Mouse (Mus musculus) cerebellum, adult 9-11 months (tissue): ENCODE measurements around the gene Smarce1.
"Not testable (repeated sequence)": the region's sequence is repeated elsewhere in the genome, so short reads cannot be mapped to it uniquely, and the experiment has no call there.

Experiments used
- DNase-seq: peaks from one replicate; pipeline ENCODE4 v3.0.0; 2022

Gene Smarce1

GRCm38 (mm10) chr11:99230261-99231048 is at the start of gene Smarce1:
Gene Smarce1, minus strand, starts transcription at chr11:99231017.
- peak; percentile 74 for DNase-seq

DNA sequence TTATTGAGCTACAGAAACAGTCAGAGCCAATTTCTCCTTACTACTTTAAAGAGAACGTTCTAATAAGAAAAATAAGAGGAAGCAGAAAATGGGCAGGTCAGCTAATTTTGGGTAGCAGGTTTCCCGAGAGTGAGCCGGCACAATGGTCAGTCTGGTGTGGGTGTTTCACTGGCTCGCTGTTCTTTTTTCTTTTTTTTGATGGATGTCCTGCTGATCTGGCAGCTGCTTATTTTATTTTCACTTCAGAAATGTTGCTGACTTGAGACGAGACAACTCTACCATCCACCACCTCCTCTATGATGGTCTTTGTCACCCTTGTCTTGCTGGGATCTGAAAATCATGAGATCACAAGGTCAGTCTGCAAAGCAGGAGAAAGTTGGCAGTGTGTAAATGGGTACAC is 49.2 kb upstream of the Smarce1 start:
- peak; percentile 69 for DNase-seq

DNA sequence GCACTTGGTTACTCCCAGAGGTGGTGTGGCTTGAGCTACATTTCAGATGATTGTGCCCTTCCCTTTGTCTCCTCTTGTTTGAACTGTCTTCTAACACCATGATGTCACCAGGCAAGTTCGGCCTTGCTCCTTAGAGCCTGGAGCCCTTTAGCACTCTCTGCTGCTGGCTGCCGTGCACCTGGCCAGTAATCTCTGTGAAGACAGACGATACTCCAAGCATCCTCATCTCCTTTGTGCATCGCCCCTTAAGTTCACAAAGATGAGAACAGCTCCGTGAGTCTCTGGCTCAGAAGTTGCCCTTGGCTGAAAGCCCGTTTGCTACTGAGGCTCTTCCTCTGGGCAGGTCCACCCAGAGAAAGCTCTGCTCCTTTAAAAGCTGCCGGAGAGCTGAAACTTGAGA is 46.0 kb upstream of the Smarce1 start:
- no peak for DNase-seq

DNA sequence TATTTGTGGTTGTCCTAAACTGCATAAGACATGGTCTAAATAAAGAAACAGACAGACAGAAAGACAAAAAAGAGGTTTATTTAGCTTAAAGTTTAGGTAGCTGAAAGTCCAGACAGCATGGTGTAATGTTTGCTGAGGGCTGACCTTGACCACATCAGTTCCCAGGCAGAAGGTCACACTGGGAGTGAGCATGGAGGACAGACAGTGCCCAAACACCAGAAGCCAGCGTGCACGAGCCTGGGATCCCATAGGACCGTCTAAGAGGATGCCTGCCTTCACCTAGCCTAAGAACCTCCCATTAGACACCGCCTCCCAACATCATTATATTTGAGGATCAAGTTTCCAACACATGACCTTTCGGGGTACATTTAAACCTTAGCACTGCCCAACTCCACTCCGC is 44.8 kb upstream of the Smarce1 start:
- DNase-seq: no peak

DNA sequence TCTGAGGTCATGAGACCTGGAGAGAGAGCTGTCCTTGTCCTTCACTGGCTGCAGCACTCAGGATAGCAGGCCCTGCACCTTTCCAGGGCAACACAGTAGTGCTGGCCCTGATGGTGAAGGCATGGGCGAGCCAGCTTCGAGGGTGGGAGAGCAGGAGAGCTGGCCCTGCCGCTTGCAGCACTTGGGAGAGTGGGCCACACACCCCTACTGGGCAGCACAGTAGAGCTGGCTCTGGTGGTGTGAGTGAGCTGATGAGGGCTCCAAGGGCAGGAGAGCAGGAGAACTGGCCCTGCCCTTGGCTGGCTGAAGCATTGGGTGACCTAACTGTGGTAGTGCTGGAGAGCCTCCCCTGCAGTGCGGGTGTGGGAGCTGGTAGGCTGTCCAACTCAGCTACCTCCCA is 41.9 kb upstream of the Smarce1 start:
- DNase-seq: no peak

DNA sequence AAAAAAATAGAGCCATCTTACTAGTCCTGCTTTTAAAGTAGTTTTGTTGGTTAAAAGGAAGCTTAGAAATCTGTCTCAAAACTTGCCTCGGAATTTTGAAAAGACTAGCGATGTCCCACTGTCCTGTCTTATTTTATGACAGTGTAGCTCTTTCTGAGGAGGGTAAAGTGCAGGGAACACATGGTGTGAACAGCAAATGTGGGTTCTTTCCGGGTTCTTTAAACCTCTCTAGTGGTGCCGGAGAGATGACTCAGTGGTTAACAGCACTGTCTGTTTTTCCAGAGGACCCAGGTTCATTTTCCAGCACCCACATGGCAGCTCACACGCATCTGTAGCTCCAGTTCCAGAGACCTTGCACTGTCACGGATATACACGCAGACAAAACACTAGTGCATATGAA is 38.4 kb upstream of the Smarce1 start:
- no peak for DNase-seq

- no peak for DNase-seq
Measured at GRCm38 (mm10) chr11:99265796-99266195, 35.0 kb upstream of the Smarce1 start.

DNA sequence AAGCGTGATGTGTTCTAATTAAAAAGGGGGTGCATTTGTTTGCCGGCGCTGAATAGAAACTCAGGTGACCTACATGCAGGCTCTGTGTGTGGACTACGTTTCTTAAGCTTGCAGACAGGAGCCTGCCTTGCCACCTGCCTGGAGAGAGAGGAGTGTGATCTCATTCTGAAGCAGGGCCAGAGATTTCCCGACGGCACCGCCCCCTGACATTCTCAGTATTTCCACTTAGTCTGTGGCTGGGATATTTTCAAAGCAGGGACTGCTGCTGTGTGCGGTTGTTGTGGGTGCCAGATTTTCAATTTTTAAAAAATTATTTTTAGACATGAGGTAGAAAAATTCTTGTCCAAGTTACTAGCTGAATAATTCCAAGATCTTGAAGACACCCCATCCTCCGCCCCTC is 34.4 kb upstream of the Smarce1 start:
- DNase-seq: peak; percentile 79

DNA sequence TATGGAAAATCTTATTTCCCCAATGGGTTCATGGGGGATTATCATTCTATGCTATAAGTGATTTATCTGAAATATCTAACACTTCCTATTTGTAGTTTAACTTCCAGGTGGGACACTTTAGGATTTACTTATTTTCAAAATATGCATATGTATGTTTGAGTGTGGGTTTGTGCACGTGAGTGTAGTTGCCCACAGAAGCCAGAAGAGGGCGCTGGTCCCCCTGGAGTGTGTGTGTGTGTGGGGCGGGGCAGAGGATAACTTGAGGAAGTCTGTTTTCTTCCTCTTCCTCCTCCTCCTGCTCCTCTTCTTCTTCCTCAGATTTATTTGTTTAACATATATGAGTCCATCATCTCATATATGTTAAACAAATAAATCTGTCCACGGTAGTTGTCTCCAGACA is 25.4 kb upstream of the Smarce1 start:
- DNase-seq: no peak

GRCm38 (mm10) chr11:99255316-99255715 is 24.5 kb upstream of the Smarce1 start:
- no peak for DNase-seq

- DNase-seq: no peak
Measured at GRCm38 (mm10) chr11:99253893-99254292, 23.1 kb upstream of the Smarce1 start.

DNA sequence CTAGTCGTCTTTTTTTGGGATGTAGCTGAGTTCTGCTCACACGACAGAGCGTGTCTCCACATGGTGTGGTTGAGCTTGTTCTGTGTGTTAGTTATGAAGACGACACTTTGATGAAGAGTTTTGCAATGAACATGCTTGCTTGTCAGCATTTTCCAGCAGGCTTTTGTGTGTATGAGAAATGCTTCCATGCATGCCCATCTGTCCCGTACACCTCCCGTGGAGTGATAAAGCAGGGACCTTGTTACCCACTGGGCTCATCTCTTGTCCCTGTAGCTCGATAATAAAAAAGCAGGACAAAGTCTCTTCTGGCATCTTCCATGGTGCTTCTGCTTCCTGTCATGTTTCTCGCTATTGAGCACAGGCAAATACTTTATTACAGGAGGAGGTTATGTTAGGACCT is 21.9 kb upstream of the Smarce1 start:
- DNase-seq: no peak

DNA sequence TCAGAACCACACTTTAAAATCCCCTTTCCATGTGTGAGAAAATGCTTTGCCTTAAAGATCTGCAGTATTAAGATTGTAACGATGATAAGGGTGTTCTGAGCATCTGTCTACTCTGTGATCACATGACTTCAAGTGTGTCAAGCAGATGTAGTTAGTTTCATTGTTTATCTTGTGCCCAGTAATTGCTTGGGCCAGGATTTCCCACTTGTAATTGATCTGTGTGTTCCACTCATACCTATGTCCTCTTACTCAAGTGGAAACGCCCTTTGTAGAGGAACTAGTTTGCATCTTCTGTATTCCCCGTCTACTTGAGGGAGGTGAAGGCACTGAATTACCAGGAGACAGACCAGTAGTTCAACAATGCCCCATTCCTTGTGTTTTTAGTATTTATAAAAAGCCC is 19.8 kb upstream of the Smarce1 start:
- DNase-seq: no peak

DNA sequence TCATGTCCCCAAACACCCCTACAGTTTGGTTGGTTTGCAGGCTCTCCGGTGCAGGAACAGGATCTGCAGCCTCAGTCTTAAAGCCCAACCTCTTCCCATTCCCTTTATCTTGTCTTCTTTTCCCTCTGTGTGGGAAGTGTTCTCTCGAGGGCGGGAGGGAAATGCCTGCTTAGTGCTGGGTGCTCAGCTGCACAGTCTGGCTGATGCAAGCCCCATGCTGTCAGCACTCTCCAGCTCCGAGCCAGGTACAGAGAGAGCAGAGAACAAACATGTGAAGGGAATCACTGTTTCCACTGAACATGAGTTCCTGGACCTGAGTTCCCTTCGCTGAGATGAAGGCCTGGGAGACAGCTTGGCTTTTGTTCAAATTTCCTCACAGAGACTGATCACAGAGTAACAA is 19.4 kb upstream of the Smarce1 start:
- DNase-seq: no peak

DNA sequence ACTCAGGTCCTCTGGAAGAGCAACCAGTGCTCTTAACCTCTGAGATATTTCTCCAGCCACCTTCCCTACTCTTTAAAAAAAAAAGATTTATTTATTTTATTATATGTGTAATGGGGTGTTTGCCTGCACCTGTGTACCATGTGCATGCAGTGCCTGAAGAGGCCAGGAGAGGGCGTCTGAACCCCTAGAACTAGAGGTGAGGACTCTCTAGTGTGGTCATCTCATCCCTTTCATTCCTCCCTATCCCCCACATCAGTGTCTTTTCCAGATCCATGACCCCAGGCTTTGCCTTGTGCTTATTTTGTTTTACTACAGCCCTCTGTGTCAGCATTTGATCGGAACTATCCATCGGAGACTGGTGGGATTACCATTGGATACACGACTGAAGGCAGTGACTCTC is 18.3 kb upstream of the Smarce1 start:
- peak; percentile 67 for DNase-seq

DNA sequence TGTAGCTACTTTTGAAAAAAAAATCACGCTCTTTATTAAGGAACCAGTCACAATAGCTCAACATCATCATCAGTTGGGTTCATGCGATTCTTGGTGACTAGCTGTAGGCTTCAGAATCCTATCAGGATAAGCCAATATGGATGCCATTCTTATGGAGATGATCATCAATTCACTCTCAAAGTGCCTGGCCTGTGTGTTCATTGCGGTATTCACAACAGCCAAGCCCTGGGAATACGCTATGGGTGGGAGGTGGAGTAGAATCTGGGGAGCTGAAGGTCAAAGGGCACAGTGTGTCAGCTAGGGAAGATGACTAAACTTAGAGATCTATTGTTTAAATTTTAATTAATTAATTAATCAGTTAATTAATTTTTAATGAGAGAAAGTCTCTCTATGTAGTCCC is 17.1 kb upstream of the Smarce1 start:
- no peak for DNase-seq

DNA sequence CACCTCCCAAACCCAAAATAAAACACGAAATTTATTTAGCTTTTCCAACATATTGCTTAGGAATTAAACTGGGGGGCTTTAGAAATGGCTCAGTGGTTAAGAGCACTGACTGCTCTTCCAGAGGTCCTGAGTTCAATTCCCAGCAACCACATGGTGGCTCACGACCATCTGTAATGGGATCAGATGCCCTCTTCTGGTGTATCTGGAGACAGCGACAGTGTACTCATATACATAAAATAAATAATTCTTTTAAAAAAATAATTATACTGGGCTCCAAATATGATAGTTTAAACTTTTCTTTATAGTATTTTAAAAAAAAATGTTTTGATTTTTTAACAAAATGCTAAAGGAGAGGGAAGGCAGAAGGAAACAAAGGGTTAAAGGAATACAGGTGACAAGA is 13.7 kb upstream of the Smarce1 start:
- not testable (repeated sequence) for DNase-seq

GRCm38 (mm10) chr11:99243820-99244374 is 13.1 kb upstream of the Smarce1 start, which contains the start of gene Krt222:
Gene Krt222, minus strand, starts transcription at chr11:99244085.
- peak; percentile 80 for DNase-seq

GRCm38 (mm10) chr11:99243200-99243819 is 12.5 kb upstream of the Smarce1 start:
- DNase-seq: no peak

- DNase-seq: no peak
Measured at GRCm38 (mm10) chr11:99242056-99242455, 11.2 kb upstream of the Smarce1 start.

GRCm38 (mm10) chr11:99238468-99238867 is 7.7 kb upstream of the Smarce1 start:
- no peak for DNase-seq

GRCm38 (mm10) chr11:99231049-99231816 is 416 bp upstream of the Smarce1 start:
- no peak for DNase-seq

DNA sequence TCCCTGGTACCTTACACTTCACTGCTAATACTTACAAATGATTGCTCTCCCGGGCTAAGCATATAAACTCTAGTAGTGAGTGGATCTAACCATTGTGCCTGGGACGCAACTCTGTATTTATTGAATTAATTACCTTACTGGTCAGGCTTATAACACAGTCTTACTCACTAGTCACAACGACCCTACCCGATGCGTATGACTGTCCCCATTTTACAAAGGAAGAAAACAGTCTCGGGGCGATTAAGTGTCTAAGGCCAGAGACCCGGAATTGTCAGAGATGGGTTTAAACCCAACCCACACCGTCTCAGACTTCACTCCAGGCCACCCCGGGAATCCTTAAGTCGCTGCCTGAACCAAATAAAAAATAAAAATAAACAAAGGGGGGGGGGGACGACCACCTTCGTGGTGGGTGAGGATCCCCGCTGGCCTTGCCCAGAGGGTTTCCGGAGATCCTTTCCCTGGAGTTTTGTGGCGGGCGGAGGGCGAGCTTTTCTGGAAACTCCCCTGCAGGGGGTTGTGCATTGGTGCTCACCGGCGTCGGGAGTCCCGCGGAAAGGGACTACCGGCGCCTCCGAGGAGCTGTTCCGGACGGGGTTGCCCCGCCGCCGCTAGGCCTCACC is 1.1 kb downstream of the Smarce1 start:
- DNase-seq: no peak
